Mouse (Mus musculus) heart, postnatal 36 days (tissue): Measurements from ENCODE around the gene Hlcs. TPM values are rescaled to one million over a fixed set of nuclear protein-coding genes. Genes with fewer than 3 reads are reported as not detected.
"Not testable (repeated sequence)": the region's sequence is repeated elsewhere in the genome, so short reads cannot be mapped to it uniquely, and the experiment has no call there.

Experiments used
- DNase-seq, 2 experiments: peaks; one replicate each; pipeline ENCODE4 v3.0.0; 2021 to 2022
- intact Hi-C: fragments of 180-260 bp; cut with DNase I; formaldehyde crosslinking; loops from one replicate; pipeline ENCODE4 v1.15.1; 2025
- total RNA-seq, 2 experiments: library from RNA; stranded (reverse); gene quantifications; 2 replicates each; pipeline ENCODE4 v1.2.3; 2021

Hlcs gene
- total RNA-seq = 1 to 10 TPM; 4.8 to 6.7 TPM

DNA sequence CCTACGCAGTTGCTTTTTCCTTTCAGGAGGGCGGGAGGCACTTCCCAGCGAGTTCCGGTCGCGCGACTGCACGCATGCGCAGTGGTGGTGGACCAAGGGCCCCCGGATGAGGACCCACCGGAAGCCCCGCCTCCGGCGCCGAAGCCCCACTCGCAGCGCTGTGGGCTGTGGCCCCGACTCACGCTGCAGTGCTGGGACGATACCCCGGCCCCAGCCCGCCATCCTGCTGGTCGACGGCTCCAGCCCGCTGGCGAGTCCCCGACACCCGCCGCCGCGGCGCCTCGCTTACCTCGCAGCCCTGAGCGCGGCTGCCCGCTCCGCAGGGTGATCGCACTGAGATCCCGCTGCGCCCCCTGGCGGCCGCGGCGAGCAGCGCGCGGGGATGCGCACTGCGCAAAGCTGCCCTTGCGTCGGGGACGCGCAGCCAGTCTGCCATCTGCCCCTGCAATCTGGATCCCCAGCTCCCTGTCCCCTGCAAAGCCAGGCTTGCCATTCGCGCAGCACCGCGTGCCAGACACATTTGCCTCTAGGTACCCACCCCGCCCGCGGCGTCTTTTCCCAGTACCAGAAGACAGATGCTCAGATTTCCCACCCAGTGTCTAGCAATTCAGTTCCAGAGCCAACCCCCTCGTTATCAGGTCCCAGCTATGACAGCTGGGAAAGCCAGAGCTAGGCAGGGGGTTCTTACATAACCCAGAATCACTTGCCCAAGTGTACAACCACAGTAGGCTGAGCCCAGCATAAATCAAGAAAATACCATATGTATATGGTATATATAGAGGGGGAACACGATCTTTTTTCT is at the start of gene Hlcs:
TSS of gene Hlcs (minus strand) at position 343 of the 802 bp plus-strand sequence.
- peak; percentile 98 to 100 for DNase-seq
- intact Hi-C loops = loop anchor here (1.0 to 2.0 kb wide), 3 partner anchors 15 to 57 kb away; partner anchors contain the start of genes Pigp, Ripply3 and Ttc3

DNA sequence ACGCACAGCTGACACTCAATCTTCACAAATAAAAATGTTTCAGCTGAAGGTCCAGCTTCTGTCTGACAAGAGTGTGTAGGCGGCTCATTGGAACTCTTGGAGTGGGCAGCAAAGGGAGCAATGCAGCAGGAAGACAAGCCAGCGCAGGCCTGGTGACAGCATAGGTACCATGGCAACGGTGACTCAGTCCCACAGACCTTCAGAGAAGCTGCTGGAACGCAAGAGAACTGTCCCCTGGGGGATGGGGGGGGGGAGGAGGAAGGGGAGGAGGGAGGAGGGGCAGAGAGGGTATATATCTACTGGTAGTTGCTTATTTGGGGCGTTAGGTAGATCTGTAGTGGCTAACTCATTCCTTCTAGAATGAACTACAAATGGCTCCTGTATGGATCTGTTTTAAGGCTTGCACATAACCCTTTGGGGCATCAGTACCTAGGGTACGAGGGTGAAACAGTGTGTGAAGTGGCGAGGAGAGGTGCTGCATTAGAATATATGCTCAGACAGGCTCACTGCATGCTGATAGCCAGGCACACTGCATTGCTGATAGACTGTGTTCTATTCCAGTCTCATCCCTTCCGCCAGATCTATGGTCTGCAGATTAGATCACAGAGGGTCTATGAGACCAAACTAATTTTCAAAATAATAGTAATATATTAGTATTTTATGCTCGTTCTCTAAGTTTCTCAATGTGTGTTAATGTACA is 49.0 kb upstream of the Hlcs start:
- peak; percentile 22 to 43 for DNase-seq
- intact Hi-C loops = no loop called here

DNA sequence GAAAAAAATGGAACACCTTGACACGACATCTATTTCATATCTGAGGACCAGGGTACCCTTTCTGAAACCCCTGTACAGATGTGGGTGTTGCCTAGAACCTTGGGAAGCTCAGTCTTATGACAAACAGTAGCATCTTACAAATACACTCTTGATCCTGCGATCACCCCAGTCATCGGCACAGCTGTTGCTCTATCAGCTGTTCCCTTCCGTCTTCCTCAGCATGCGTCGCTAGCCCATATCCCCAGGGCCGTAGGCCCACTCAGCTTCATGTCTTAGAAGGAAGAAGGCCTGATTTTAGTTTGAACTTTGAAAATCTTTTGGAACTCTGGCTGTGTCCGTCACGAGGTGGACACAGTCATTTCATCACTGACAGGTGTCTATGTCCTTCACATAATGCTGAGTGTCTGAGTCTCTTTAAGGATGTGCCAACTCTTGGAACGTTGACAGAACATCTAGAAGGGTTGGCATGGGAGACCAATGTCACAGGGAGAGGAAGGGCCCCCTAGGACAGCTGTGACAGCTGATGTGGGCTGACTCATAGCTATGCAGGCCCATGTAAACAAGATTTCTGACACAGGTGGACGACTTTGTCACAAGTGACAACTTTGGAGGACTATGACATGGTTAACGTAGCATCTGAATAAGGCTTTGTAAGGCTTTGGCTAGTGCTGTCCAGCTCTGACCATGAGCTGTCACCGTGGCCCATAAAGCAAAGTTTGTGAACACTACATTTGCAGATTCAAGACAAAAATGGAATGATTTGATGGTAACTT is 47.4 kb upstream of the Hlcs start:
- intact Hi-C loops = no loop called here
- no peak for DNase-seq

DNA sequence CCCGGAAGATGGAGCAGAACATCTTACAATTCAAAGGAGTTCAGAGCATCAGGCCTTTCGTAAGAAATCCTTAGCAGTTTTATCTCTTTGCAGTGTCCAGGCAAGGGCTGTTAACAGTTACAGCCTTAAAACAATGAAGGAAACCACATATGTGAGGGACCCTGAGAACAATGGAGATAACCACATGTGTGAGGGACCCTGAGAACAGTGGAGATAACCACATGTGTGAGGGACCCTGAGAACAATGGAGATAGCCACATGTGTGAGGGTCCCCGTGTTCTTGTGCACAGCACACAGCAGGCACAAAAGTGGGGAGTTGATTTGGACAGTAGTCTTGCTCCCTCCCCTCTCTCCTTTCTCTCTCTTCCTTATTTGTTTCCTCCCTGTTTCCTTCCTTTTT is 44.7 kb upstream of the Hlcs start:
- no peak for DNase-seq
- intact Hi-C loops = no loop called here

DNA sequence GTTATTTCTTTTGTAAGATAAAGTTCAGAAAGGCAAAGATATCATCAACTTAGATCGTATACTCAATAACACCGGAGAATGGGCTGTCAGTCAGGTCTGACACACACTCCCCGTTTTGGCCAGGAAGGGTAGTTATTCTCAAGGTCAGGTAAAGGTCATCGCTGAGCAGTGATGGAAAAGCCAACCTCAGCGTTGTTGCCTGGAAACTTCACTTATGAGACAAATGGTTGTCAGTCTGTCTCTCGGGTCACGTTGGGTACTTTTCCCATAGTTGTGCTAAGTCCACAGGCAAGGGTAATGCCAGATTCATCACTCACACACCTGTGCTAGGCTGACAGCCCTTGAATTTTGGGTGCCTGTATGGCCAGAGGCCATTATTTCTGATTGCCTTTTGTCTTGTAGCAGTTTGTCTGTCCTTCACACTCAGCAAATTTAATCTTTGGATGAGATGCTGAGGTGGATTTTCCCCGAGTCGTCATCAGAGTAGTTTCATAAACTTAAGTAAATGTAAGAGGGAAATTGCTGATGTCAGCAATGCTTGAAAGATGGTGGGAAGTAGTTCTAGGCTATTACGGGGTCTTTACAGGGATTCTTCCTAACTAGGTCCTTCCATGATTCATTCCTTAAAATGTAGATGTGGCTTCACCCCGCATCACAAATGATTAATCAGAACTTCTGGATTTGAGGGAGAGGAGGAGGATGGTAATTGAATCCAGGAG is 43.6 kb upstream of the Hlcs start:
- DNase-seq = no peak
- intact Hi-C loops = no loop called here

DNA sequence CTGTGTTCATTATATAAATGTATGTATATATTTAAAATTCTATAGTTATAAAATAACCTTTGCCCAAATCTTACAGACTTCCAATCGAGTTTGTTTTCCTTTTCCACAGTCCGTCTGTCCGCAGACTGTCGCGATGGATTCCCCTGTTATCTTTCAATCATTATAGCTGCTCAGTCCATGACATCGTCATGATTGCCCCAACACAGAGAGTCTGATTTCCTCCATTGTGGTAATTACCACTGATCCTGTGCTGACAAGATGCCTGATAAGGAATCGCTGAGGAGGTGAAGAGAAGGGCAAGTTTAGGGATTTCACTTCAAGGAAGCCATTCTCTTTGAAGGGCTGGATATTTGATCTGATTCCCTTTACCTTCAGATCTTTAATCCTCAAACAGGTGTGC is 42.7 kb upstream of the Hlcs start:
- DNase-seq = no peak
- intact Hi-C loops = no loop called here

DNA sequence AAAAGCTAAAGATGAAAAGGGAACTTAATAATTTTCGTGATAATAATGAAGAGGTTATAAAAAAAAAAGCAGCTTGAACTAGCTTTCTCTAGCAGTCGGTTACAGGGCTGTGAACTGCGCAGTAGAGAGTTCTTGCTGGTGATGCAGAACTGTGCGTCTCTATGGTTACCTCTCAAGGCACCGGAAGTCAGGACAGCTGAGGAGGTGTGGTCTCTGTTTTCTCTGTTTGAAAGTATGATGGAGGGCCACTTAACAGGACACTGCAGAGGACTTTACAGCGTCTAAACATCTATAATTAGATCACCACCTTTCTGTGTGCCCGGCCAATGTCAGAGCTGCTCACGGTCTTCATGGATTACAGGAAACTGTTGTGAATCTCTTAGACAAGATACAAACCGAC is 41.1 kb upstream of the Hlcs start:
- DNase-seq = no peak
- intact Hi-C loops = no loop called here

DNA sequence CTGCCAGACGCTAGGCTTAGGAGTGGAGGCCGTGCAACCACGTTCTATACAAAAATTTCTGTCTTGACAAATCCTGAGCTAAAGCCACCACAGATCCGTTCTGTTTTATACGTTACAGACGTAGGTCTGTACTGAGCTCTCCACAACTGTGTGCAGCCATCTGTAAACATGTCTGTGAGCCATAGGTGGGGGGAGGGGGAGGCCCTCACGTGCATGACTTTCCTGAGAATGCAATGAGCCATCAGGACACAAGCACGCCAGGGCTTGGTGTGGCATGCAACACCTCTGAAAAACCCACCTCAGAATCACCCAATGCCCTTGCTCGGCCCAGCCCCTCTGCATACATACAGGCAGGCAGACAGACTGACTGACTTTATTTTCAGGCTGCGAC is 36.9 kb upstream of the Hlcs start:
- intact Hi-C loops = no loop called here
- no peak for DNase-seq

DNA sequence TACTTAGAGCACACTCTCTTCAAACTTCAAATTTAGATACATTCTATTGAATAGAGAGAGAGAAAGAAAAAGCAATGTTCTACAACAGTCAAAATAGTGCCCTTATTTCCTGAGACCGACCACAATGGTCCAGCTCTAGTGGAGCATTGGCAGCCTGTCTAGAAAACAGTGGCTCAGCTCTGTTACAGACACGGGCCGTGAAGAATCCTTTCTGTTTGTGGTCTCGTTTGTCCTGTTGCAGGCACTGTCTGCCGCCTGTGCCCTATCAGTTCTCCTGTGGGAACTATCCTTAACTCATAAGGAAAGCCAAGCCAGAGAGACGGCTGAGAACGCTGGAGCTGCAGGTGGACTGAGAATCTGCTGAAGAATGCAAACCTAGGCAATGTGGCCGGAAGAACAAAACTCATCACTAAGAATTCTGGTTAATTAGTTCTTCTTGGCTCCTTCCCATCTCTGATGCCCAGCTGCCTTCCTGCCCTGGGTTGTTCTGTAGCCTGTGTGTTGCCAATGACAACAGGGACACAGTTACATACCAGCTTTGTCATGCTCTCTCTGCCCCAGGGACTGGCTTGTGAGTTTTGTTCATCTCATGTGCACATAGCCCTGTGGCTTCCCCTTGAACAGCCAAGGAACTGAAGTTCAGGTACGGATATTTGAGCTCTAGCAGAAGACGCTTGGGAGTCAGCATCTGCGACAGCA is 36.4 kb upstream of the Hlcs start:
- intact Hi-C loops = no loop called here
- DNase-seq = no peak

DNA sequence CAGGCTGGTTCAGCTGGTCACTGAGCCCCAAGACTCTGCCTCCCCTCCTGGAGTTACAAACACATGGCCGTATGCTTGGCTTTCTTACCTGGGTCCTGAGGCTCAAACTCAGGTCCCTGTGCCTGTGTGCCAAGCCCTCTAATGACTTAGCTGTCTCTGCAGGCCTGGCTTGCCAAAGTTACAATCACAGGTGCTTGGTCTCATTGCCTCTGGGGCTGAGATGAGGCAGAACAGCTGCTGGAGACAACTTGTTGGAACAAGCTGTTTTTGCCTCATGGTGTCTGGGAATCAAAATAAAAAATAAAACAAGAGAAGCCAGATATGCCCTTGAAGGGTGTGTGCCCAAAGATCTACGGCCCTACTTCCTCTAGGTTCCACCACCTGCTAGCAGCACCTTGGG is 35.4 kb upstream of the Hlcs start:
- intact Hi-C loops = no loop called here

DNA sequence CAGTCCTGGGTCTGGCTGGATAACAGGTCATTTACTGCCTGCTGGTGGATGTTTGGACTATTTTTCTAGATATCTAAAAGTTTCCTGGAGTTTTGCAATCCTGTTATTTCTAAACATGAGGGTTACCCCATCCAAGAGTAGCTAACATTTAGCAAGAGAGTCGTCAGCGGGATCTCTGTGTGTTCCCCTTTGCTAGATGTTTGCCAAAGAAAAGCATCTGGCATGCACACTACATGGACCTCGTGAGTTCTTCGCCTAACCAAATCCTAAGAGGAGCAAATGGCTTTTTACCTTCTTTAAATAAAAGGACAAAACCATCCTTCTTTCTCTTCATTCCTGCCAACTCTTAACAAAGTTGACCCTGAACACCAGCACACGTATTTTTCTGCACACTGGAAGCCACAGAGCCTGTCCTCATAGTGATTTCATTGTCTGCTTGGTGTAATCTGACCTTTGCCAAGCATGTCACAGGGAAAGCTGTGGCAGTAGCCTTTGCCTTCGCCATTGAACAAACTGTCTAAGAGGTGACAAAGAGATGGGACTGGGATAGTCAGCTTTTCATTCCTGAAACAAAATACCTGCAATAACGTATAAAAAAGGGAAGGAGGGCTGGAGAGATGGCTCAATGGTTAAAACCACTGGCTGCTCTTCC is 33.8 kb upstream of the Hlcs start:
- no peak for DNase-seq
- intact Hi-C loops = no loop called here

More for the DNA sequence above, 35.4 kb upstream of the Hlcs start:
- no peak for DNase-seq

DNA sequence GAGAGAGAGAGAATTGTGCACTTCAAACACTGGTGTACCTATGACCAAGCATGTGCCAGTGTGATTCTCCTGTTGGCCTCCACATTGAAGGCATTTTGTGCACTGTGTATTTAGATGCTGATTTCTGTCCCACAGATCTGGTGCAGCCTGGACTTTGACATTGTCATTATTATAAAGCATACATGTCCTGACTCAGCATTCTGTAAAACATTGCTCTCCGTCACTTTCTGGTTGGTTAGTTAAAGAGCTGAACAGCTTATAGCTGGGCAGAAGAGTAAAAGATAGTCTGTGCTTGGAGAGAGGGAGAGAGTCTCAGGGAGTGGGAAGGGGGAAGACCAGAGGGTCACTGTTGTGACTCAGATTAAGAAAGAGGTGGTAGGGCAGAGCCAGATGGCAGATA is 32.4 kb upstream of the Hlcs start:
- intact Hi-C loops = no loop called here
- no peak for DNase-seq

DNA sequence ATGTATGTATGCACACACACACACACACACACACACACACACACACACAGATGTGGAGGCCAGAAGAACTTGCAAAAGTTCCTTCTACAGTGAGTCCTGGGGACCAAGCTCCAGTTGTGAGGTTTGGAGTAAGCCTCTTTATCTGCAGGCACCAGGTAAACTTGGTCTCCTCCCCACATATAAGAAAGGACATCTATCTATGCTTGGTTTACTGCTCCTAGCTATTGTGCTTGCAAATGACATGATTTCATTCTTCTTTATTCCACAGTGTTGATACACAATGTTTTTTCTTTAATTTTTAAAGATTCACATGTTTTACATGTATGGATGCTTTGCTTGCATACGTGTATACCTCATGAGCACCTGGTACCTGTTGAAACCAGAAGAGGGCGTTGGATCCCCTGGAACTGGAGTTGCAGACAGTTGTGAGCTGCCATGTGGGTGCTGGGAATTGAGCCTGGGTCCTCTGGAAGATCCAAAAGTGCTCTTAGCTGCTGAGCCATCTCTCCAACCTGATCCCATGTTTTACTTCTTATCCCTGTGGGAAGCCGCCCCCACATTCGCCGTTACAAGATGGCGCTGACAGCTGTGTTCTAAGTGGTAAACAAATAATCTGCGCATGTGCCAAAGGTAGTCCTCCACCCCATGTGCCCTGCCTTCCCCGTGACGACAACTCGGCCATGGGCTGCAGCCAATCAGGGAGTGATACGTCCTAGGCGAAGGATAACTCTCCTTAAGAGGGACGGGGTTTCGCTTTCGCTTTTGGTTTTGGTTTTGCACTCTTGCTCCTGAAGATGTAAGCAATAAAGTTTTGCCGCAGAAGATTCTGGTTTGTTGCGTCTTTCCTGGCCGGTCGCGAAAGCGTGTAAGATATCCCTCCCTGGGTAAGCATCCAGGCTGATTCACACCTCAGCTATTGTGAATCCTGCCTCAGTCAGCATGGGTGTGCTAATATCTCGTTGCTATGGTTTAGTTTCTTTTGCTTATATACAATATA is 26.1 kb upstream of the Hlcs start:
- DNase-seq = not testable (repeated sequence)
- intact Hi-C loops = loop anchor here (10.0 kb wide), 1 partner anchor 405 kb away; no protein-coding TSS in a partner anchor

DNA sequence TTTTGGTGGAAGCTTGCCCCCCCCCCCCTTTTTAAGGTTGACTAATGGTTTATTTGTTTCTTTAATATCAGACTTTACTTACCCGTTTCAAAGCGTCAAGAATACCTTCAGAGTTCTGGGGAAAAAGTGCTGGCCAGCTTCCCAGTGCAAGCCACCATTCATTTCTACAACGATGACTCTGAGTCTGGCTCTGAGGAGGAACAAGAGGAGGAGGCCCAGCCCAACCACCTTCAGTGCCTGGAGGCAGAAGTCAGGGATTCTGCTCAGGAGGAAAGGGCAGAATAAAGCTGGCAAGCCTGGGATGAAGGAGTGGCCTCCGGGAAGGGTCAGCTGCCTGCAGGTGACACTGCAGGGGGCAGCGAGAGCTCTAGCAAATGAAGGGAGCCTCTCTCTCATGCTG is 22.3 kb upstream of the Hlcs start:
- no peak for DNase-seq
- intact Hi-C loops = loop anchor here (10.0 kb wide), 1 partner anchor 401 kb away; no protein-coding TSS in a partner anchor

DNA sequence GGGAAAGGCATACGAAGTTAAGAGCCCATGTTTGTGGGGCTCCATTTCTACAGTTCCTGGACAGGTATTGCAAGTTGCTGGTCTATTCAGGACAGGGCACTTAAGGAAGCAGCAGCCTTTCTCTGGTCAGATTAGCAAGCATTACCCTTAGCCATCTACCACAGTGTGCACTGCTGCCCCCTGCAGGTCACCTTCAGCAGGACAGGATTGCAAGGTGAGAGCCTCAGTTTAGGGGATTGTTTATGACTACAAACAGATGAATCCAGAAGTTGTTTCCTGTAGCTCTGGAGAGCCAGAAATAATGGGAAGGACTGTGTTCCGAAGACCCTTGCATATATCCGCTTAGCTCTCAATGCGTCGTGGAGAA is 18.5 kb upstream of the Hlcs start:
- intact Hi-C loops = loop anchor here (1.0 to 10.0 kb wide), 2 partner anchors 63 to 397 kb away; no protein-coding TSS in a partner anchor
- DNase-seq = peak; percentile 71 to 83

DNA sequence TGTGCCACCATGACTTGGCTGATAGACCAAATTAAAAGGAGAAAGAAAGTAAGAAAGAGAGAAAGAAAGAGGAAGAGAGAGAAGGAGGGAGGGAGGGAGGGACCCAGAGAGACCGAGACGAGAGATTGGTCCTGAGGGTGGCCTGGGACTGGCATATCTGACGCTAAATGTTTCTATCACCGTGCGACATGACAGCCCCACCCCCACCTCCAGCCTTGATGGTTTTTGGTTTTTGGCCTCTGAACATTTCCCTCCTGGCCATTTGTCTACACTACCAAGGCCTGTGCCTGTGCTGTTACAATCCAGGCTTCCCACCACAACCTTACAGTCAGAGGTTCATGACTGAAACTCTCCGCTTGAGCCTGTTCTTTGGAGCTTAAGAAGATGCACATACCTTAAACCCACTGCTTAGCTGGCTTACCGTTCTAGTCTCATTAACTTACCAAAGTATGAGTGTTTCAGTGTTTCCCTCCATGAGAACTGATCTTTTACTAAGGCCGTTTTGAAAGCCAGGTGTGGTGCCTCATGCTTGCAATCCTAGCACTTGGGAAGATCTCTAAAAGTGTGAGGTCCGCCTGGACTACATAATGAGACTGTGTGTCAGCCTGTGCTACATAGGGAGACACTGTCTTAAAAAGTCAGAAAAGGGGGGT is 18.0 kb upstream of the Hlcs start:
- intact Hi-C loops = loop anchor here (10.0 kb wide), 1 partner anchor 397 kb away; no protein-coding TSS in a partner anchor
- DNase-seq = no peak

DNA sequence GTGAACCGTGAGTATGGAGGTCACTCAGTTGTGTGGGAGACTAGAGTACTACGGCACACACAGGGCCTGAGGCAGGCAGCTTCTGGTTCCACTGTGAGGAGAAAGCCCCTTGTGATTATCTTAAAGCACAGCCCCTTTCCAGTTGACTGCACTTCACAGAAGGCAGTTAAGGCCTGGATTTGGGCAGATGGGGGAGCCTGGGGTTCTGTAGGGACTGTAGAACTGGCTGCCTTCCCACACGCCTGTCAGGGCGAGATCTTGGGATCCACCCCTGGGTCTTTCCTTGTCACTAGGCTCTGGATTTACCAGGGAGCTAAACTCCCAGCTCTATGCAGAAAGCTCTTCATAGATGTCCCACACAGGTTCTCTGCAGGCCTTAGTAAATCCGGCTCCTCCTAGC is 17.1 kb upstream of the Hlcs start:
- DNase-seq = no peak
- intact Hi-C loops = loop anchor here (10.0 kb wide), 1 partner anchor 396 kb away; no protein-coding TSS in a partner anchor
